Mouse (Mus musculus): ENCODE results near the gene Dclk2.

Dclk2 gene

DNA sequence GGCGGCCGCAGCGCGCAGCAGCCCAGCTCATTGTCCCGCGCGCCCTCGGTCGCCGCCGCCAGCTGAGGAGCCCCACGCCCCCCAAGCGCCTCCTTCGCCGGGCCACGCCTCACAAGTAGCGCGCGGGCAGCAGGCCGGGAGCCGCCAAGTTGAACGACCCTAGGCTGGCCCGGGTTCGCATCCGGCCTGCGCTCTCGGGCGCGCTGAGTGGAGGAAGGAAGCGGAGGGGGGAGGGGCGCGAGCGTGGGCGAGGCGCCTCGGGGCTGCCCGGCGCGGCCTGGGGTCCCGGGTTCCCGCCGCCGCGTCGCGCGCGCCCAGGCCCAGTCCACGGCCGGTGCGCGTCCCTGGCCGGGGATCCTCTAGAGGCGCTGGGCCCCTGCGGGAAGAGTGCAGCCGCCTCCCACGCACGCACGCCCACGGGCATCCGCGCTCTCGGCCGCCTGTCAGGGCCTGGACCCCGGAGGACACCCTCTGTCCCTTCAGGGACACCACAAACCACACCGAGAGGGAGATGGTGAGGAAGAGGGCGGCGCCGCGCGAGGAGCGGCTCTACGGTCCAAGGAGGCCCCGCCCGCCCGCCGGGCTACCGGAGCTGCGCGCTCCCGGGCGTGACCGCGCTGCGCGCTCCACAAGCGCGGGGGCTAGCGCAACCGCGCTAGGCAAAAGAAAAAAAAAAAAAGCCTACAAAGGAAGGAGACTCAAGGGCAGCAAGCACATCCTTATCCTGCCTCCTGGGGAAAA is at the start of gene Dclk2:
Dclk2 (minus strand) TSS at position 510 of the 741 bp plus-strand sequence.
- peak; percentile 76 for DNase-seq (ENCODE audit: low spot score)

DNA sequence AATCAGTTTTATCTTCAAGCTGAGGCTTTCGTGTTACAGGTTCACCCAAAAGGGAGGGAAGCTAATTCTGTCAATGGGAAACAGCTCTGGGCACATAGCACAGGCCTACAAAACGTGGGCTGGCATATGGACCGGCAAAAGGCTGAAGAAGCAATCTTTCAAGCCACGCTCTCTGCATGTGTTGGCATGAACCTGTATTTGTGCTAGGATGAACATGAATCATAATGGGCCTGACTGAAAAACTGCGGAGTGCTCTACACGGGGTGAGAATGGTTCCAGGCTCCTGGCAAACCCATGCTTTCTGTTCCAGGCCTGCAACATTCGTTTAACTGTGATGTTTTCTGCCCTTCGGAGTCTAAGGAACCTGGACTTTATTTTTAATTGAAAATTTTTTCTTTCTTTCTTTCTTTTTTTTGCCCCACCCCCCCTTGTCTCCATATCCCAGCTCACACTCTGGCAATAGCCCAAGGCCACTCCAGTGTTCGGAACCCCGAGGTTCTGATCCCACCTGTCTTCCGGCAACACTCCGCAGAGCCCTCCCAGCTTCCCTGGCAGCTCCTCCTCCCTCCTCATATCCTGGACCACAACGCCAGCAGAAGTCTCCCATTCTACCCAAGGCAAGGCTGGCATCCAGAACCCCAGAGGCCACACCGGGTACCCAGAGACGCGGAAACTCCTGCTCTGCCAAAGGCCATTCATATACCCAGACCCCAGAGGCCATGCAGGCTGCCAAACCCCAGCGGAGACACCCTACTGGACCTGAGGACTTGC is 42.2 kb upstream of the Dclk2 start:
- DNase-seq (ENCODE audit: low spot score): no peak

DNA sequence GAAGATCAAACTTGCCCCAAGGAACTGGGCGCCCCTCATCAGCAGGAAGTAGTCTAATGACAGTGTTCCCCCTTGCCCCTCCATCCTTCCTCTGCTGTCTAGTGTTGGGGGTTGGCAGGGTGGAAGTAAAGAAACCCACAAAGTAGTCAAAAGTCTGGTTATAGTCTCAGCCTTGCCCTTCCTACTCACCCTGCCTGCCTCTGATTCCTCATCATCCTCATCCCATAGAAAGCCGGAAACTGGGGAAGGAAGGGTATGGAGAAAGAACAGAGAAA is 40.7 kb upstream of the Dclk2 start:
- DNase-seq (ENCODE audit: low spot score): no peak

DNA sequence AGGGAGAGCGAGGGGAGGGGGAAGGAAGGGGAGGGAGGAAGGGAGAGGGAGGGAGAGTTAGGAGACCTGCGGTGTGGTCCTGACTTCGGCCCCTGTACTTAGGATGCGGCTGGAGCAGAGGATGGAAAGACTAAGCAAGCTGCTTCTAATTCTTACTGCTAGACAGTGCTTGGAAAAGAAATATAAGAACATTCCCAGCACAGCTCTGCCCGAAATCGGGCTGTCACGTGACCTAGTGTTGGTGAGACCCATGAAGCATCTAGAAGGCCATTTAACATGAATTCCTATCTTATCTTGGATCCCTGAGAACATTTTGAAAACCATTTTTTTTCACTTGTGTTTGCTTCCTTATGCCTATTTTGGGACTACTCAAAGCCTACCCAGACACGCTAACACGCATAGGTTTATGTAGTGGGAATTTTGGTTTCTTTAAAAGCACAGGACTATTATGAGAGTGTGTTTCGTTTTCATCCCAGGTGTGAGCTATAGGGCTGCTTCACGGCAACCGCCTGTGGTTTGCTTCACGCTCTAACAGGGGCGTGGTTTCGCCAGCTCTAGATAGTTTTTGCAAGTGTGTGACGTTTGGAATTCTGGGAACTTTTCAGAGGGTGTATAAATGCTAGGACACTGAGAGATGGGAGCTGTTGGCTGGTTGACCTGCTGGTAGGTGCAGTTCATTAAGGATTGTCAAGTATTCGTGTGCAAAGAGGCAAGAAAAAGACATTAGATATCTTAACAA is 40.2 kb upstream of the Dclk2 start:
- no peak for DNase-seq (ENCODE audit: low spot score)

DNA sequence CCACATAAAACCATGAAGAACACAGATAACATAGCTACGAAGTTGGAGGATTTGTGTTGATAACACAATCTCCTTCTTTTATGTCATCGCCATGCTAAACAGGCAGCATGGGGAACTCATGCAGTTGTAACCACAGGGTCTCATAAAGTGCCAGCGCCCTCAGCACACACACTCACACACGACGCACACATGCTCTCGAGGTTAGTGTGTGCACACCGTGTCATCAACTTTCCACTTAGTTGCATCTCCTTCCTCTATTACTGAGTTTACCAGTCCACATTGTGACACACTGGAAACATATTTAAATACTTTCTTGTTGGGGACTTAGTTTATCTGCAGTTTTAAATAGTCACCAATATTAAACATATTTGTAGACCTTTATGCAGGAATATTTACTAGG is 38.4 kb upstream of the Dclk2 start:
- no peak for DNase-seq (ENCODE audit: low spot score)

DNA sequence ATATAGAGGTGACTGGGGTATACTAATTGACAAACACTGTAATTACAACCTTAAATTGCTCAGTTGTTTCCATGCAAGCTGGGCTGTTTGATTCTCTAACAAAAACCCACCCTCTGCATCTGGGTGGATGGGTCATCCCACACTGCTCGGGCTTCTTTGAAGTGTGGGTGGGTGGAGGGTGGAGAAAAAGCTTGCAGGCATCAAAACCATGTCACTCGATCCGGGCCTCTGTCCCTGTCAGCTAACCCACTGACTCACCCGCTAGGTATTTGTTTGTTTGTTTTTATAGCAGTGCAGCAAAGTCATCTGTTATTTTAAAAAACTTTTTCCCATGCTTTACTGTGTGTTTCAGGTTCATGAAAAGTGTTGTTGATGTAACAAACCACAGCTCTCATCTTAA is 34.7 kb upstream of the Dclk2 start:
- DNase-seq (ENCODE audit: low spot score): no peak

DNA sequence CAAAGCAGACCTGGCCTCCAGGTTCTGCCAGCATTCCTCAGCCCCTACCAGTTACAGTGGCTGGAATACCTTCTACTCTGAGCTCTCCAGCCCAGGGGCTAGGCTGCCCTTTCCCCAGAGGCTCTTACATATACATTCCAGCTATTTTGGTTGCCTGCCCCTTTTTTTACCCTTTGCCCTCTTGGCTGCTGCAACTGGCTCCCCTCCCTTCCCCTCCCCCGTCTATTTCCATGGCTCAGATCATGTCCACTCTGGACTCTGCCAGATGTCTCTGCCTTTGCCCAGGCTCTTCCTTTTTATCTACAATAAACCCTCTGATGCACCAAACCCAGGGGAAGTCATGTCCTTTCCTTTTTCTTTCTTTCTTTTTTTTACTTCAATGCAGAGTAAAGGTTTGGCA is 33.9 kb upstream of the Dclk2 start:
- no peak for DNase-seq (ENCODE audit: low spot score)

DNA sequence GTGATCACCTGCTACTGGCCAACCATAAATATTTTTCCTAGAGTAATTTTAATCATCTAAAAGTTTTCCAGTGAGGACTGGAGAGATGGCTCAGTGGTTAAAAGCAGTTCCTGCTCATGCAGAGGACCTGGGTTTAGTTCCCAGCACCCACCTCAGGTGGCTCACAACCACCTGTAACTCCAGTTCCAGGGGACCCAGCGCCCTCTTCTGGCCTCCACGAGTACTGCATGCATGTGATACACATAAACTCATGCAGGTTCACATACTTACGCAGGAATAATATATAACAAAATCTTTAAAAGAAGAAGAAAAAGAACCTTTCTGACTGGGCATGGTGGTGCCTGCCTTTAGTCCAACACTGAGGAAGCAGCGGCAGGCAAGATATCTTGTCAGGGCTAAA is 33.2 kb upstream of the Dclk2 start:
- no peak for DNase-seq (ENCODE audit: low spot score)

DNA sequence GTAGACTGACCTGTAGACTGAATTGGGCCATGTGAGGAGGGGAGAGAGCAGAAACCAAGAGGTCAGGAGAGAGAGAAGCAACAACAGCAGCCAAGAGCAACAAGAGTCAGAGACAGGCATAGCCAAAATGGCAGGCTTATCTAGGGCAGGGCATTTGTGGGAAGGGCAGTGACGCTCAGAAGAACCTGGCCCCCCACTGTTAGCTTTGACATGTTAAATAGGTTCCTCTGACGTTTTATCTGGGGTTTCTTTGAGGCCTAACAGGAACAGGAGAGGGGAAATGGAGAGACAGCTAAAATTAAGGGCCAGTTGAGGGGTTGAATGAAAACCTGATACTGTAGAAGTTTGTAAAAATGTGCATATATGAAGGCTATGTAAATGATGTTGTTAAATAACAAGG is 30.0 kb upstream of the Dclk2 start:
- DNase-seq (ENCODE audit: low spot score): no peak

DNA sequence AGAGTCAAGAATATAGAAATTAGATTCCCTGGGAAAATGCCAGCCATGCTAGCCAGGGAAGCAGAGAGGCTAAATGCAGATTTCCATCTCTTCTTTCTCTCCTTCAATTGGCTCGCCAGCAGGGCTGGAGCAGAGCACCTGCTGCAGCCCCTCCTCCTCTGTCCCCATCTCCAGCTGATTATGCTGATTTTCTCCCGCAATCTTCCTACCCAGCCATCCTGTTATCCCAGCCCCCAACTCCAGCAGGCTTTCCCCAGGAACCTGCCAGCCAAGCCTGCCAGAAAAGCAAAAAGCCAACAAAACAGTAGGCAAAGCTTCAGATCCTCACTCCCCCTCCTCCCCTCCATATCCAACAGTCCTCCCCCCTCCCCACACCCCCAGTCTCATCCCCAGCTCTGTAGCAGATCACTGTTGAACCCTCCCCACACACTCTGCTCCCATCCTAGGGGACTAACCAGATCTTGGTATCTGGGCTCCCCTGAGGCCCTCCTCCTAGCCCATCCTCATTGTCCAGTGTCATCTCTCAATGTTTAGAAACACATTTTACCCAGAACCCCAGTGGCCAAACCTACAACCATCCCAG is 15.7 kb upstream of the Dclk2 start:
- peak; percentile 43 for DNase-seq (ENCODE audit: low spot score)

DNA sequence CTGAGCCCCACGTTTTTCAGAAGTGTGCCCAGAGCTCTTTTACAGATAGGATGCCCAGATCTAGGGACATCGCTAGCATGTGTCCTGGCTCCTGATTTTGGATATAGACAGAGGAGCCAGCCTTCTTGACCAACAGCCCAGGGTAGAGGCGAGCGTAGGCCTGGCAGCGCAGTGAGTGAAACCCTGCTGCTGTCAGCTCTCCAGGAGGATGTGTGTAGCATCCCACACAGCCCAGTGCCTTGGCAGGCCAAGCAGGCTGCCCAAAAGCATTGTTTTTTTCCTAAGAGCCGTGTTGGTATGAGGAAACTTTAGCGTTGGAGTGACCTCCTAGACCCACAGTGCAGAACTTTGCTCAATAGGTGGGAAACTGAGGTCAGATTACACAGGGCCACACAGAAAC is 12.8 kb upstream of the Dclk2 start:
- DNase-seq (ENCODE audit: low spot score): no peak

DNA sequence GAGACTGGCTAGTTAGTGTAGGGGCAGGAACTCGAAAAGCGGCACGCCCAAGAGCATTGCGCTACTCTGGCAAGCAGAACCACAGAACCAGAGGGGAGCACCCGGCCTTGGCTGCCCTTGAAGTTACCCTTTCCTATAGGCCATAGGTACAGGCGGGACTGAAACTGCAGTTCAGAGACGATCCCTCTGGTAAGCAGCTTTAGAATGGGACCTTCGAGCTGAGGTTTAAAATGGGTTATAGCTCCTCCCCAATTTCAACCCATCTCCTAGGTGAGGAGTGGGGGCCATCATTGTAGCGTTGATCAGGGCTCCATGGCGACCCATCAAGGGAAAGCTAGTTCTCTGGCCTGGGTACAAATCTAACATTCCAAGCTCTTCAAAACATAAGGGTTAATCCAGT is 3.0 kb upstream of the Dclk2 start:
- no peak for DNase-seq (ENCODE audit: low spot score)

DNA sequence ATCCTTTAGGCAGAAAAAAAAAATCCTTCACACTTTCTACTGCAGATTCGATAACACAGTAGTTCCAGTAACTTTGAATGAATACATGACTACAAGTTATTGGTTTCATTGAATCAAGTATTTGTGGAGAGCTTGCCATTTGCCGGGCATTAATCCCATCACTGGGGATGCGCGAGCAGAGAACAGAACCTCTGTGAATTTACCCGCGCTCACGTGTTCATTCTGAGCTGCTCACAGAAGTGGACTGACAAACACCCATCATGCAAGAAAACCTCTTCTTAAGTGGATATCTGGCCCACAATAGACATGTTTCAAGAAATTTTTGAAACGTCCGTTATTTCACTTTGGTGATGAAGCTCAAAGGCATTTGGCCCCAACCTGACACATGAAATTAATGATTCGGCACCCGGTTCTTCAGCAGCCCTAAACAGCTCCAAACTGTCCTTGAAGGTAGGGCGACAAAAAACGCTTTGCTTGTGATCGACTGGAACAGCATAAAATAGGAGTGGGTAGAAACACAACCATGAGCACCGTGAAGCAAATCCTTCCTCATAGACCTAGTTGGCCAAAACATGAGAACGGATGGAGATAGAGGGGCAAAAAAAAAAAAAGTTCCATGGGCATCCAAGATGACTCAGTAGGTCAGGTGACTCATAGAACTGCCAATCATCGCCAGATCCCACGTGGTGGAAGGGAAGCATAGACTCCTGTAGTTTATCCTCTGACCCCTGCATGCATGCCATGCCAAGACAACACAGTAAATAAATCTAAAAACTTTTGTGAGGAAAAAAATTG is 726 bp upstream of the Dclk2 start:
- no peak for DNase-seq (ENCODE audit: low spot score)

DNA sequence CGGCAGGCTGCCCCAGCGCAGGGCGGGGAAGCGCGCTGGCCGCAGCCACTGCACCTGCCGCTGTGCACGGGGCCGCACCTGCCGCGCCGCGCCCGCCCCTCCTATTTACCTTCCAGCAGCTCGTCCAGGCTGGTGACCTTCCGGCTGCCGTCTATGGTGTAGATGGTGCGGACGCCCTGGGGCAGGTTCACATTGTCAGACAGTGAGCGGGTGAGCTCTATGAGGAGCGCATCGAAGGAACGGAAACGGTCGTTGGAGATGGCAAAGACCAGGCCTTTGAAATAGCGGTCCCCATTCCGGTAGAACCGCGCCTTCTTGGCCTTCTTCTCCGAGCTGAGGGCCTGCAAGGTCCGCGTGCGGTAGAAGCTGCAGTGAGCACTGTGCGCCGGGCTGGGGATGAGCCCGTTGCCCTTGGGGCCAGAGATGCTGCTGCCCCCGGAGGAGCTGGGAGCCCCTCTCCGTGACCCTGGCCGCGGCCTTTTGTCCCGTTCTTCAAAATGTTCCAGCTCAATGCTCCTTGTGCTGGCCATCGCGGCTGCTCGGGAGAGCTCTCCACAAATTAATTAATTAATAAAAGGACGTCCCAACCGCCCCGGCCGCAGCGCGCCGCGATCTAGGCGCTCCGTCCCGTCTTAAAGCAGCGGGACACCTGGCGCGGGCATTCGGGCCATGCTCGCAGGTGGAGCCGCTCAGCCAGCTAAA is 860 bp downstream of the Dclk2 start:
- peak; percentile 22 for DNase-seq (ENCODE audit: low spot score)

DNA sequence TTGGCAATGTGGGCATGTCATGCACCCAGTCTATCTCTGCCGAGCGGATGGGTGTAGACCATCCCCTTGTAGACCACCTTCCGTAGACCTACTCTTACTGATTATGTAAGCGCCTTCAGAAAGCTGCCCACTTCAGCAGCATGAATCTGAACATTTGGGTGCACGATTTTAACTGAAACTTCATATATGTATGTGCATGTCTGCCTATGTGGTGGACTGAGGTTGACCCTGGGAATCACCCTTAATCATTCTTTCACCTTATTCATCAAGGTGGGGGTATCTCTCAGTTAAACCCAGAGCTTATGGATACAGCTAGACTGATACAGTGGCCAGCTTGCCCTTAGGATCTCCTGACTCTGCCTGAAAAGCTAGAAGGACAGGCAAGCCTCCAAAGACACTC is 3.6 kb downstream of the Dclk2 start:
- DNase-seq (ENCODE audit: low spot score): no peak

DNA sequence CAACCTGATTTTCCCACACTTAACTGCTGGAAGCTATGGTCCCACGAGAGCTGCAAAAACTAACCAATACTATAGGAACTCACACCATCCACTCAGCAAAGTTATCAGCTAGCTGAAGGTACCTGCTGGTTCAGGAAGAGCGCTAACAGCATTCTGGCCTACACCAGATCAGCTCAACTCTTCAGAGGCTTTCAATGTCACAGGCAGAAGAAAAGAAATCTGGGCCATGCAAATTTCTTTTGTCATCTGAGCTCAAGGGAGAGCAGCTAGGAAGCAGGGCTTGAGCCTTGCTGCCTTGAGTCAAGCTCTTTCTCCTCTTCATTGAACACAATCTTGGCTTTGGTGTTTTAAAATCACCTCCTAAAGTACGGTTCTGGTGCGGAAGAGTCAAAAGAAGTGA is 4.0 kb downstream of the Dclk2 start:
- no peak for DNase-seq (ENCODE audit: low spot score)

DNA sequence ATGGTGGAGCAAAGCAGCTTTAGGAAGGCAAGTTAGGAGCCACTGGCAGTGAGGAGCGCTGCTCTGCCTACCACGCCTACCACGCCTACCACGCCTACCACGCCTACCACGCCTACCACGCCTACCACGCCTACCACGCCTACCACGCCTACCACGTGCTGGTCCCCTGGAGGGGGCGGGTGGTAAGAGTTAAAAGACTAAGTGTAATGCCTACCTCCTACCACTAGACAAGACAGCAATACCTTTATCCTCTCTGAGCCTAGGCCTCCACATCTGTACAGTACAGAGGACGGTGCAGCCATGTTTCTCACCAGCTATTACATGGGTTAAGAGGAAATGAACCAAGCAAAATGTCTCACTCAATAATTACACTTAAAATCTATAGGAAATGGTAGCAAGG is 5.4 kb downstream of the Dclk2 start:
- no peak for DNase-seq (ENCODE audit: low spot score)

DNA sequence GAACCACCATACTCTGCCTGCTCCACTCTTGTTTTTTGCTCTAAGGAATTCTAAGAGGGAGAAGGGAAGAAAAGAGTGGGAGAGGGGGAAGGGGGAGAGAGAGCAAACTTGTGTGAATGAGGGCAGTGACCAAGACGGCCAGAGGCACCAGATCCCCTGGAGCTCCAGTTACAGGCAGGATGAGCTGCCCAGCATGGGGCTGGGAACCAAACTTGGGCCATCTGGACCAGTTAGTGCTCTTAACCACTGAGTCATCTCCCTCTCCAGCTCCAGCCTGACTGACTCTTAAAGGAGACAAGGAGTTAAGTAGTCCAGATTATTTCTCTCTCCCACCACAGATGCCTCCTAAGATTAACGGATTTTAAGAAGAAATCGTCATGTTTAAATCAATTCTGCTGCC is 6.3 kb downstream of the Dclk2 start:
- no peak for DNase-seq (ENCODE audit: low spot score)

DNA sequence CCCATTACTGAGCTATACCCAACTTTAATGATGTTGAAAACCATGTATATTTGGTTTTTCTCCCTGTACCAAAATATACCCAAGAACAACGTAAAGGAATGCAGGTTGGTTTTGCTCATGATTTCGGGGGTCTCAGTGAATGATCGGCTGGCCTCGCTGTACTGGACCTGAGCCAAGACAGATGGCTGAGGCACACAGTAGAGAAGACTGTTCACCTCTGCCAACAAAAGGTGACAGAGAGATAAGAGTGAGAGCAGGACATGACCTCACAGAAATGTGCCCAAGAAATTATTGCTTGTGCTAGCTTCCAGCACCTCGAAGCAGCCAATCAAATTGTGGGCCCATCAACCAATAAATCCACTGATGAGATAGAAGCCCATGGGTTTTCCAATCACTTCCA is 22.3 kb downstream of the Dclk2 start:
- DNase-seq (ENCODE audit: low spot score): no peak

DNA sequence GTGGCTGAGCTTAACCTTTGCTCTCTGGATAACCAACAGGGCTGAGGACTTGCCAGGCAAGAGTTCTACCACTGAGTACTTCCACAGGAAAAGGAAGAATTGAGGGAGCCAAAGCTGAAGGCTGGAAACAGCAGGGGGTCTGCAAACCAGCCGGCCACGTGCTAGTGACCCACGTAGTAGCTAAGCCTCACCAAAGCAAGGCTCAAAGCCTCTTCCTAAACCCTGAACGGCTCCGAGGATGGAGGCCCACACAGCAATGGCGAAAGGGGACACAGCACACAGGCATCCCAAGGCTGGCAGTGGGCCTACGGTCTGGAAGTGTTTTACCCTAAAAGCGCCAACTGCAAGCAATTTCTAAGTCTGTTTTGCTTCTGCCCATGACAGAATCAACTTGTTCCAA is 23.1 kb downstream of the Dclk2 start:
- no peak for DNase-seq (ENCODE audit: low spot score)

DNA sequence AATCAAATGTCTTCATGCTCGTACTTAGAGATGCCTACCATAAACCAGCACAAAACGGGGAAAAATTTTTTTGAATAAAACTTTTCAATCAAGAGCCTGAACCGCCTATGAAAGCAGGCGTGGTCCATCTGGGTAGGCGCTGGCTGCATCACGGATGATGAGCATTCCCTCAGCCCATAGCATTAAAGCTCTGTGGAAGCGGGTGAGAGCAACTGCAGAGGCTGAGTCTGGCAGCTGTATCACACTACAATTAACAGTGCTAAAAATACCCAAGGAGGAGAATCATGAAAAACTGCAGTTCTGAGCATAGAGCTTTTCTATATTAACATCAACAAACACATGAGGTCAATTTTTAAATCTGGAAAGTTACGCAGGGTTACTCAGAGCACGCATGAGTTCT is 23.6 kb downstream of the Dclk2 start:
- no peak for DNase-seq (ENCODE audit: low spot score)

DNA sequence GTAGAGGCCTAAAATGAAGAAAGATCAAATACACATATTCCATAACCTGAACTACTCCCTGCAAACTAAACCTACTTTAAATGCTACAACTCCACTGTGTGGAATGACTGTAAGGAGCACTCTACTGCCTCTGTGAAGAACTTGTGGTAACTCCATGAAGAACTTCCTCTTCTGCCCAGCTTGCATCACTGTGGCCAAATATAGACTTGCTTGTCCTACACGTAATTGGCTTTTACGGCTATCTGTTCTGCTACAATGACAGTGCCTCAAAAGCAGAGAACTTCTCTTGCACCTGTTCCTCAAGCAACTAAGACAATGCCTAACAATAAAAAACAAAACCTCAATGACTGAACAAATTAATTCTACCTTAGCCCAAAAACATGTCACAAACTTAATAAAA is 26.2 kb downstream of the Dclk2 start:
- DNase-seq (ENCODE audit: low spot score): no peak

Measured in layer of hippocampus, adult 11-12 months (tissue).